Mouse (Mus musculus) embryonic facial prominence, embryonic 11.5 days (tissue): ENCODE data around the gene Abhd17a. TPM values are rescaled to one million over a fixed set of nuclear protein-coding genes. Genes with fewer than 3 reads are reported as not detected.

ENCODE experiments used
- ATAC-seq: fragments of 200-750 bp; cut with Nextera tagmentation; replicated peaks from 2 replicates; pipeline ENCODE4 v1.8.0; 2017; ENCODE audit warnings: low read depth; ENCODE audit not compliant: insufficient number of reproducible peaks, low FRiP score, low TSS enrichment
- DNase-seq: peaks from one replicate; pipeline ENCODE4 v3.0.0-alpha.2; 2015; ENCODE audit warnings: low spot score
- H3K27ac ChIP-seq: fragments of 300-500 bp; sonication (generic); replicated peaks from 2 replicates; pipeline ENCODE4 v1.5.1; 2014; ENCODE audit warnings: mild to moderate bottlenecking, low read depth, low read length, control low read depth
- H3K27me3 ChIP-seq: fragments of 300-500 bp; sonication (generic); 2 replicates; pipeline ENCODE4 v1.6.1; 2014; ENCODE audit warnings: mild to moderate bottlenecking, low read length, moderate library complexity, mixed read lengths; ENCODE audit not compliant: control insufficient read depth, insufficient read depth
- H3K36me3 ChIP-seq: fragments of 300-500 bp; sonication (generic); replicated peaks from 2 replicates; pipeline ENCODE4 v1.6.1; 2014; ENCODE audit warnings: low read depth, mild to moderate bottlenecking, low read length, moderate library complexity, mixed read lengths; ENCODE audit not compliant: control insufficient read depth, insufficient read depth
- H3K4me1 ChIP-seq: fragments of 300-500 bp; sonication (generic); 2 replicates; pipeline ENCODE4 v1.6.1; 2014; ENCODE audit warnings: low read length, mixed read lengths; ENCODE audit not compliant: control insufficient read depth, insufficient read depth
- H3K4me2 ChIP-seq: fragments of 300-500 bp; sonication (generic); 2 replicates; pipeline ENCODE4 v1.6.1; 2014; ENCODE audit warnings: low read depth, mild to moderate bottlenecking, control low read depth, low read length, moderate library complexity
- H3K4me3 ChIP-seq: fragments of 300-500 bp; sonication (generic); 2 replicates; pipeline ENCODE4 v1.5.1; 2014; ENCODE audit warnings: low read depth, low read length, control low read depth
- H3K9ac ChIP-seq: fragments of 300-500 bp; sonication (generic); replicated peaks from 2 replicates; pipeline ENCODE4 v1.6.1; 2014; ENCODE audit warnings: mild to moderate bottlenecking, control low read depth, low read length
- H3K9me3 ChIP-seq: fragments of 300-500 bp; sonication (generic); replicated peaks from 2 replicates; pipeline ENCODE4 v1.6.1; 2016; ENCODE audit warnings: mild to moderate bottlenecking, low read length, inconsistent platforms, mixed read lengths; ENCODE audit not compliant: control insufficient read depth
- WGBS: fragments of 180-500 bp; shearing (Covaris S2); extraction: QIAGEN DNeasy Blood & Tissue Kit; methylation state at CpG from one replicate; pipeline ENCODE4 v1.1.7; 2014; 5-methylcytosine and 5-hydroxymethylcytosine counted together
- polyA plus RNA-seq: library from polyadenylated mRNA; unstranded; fragments of >200 nt; fragmentation: Nextera tagmentation; extraction: Ambion mirVana; gene quantifications from 2 replicates; pipeline ENCODE4 v1.2.1, GENCODE M21; 2014

Gene Abhd17a
- 94.8 and 111 TPM in 2 replicates for polyA plus RNA-seq

DNA sequence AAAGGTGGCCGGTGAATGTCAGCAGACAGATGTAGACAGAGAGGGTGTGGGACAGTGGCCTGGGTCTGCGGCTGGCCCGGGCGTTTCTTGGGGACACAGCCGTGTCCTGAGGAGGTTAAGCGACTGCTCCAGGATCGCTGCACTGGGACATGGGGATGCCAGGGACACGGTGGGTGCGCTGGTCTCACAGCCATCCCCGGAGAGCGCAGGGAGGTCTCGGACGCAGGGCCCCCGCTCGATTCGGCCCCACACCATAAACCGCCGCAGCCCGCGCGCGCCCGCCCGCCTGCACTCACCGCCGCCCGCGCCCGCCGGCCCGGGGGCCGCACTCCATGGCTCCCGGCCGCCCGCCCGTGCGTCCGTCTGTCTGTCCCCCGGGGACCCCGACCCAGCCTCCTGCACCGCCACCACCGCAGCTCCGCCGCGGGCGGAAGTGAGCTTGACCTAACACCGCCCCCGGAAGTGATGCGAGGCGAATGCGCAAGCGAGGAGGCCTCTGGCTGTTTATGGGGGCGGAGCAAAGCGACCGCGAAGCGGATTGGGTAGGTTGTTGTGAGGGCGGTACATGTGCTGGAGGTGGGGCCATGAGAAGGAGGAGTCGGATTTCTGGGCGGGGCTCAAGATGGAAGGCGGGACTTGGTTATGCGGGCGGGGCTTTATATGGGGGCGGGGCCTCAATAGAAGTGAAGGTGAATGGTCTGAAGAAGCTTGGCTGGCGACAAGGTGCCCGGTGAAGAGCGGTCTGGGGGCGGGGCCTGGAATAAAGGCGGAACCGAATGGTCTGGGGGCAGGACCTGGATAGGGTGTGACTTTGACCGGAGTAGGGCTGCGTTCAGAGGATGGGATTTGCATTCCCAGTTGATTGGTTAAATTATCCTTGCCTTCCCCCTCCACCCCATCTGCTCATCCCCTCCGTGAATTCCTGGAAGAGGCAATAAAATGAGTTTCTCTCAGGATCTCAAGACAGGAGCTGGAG, at the start of gene Abhd17a:
Gene Abhd17a, minus strand, starts transcription at position 463 of the 976 bp plus-strand sequence.
- peaks cover 6% of the 10 kb centered on the region for H3K4me1 ChIP-seq
- peak within 1 kb of the TSS; percentile 90 for H3K4me3 ChIP-seq
- no peak within 1 kb of the TSS for H3K27ac ChIP-seq
- ATAC-seq (peak; percentile 91), DNase-seq (peak; percentile 99)
- H3K36me3 ChIP-seq = no peaks in the 10 kb centered on the region
- peak within 1 kb of the TSS; percentile 86 for H3K9ac ChIP-seq
- whole genome bisulfite sequencing = under 1% methylated on average over 61 of the region's 73 CpGs
- peak within 1 kb of the TSS; percentile 93 for H3K4me2 ChIP-seq
- H3K9me3 ChIP-seq = no peaks in the 10 kb centered on the region
- H3K27me3 ChIP-seq = no peaks in the 10 kb centered on the region

DNA sequence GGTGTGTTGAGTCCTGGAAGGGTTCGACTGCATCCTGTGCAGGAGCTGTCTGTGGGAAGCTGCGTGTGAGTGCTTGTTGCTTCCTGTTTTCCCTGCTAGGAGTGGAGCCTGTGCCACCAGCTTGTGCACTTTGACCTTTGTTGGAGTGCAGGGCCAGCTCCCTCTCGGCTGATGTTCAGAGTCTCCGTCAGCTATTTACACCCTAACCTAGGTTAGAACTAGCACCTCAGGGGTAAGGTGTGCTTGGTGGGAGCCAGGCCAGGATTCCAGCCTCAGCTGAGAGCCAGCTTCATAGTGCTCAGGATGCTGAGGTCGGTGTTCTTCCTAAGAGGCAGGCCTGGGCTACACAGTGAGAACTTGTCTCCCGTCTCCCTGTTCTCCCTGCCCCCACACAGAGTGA, 45.2 kb upstream of the Abhd17a start:
- peaks cover 37% of the 10 kb centered on the region for H3K36me3 ChIP-seq
- 83% methylated on average over 6 of the region's 6 CpGs for WGBS
- ATAC-seq = no peak

DNA sequence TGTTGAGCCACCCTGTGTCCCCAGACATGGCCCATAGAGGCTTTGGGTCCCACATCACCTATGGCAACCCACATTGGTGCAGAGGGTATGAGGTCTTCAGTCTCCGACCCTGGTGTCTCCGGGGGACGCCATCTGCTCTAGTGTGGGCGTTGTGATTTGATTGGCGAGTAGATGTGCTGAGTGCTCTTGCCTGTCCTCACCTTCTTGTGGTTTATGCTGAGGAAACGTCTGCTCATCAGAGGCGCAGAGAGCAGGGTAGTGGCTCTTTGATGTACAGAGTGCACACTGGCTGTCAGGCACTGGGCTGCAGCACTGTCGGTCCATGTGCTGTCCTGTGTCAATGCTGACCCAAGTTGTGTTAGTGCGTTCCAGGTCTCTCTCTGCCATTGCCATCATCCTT, 38.8 kb upstream of the Abhd17a start:
- Histone ChIP-seq H3K27me3 (no peaks in the 10 kb centered on the region), H3K4me1 (peaks cover 5% of the 10 kb centered on the region; the same call in 1 of the 2 replicates), H3K9me3 (no peaks in the 10 kb centered on the region), H3K4me2 (no peak overlapping the region), H3K36me3 (peaks cover 2% of the 10 kb centered on the region; the same call in 1 of the 2 replicates), H3K4me3 (no peak overlapping the region), H3K9ac (no peak overlapping the region), H3K27ac (no peak overlapping the region)
- WGBS = 87% methylated on average over 9 of the region's 9 CpGs
- DNase-seq (no peak), ATAC-seq (no peak)

More for the DNA sequence above, 45.2 kb upstream of the Abhd17a start:
- Histone ChIP-seq H3K4me3 (no peak overlapping the region), H3K4me2 (no peak overlapping the region), H3K9me3 (no peaks in the 10 kb centered on the region), H3K4me1 (no peaks in the 10 kb centered on the region), H3K27me3 (no peaks in the 10 kb centered on the region), H3K27ac (no peak overlapping the region), H3K9ac (no peak overlapping the region)
- DNase-seq = no peak

DNA sequence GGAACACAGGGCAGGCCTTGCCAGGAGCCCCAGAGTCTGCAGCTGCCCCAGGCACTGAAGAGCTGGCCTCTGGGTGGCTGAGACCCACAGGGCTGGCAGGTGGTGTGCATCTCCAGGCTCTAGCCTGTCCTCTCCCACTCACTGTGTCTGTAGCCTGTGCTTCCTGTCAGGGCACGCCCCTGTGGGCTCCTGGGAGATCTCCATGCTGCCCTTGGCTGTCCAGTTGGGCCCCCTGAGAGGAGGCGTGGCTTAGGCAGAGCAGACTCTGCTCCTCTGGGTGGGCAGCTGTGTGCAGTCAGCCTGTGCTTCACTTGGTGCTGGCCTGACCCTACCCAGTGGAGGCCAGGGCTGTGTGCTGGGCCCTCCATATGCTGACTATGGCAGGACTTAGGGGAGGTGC, 37.5 kb upstream of the Abhd17a start:
- no peaks in the 10 kb centered on the region for H3K27me3 ChIP-seq
- DNase-seq (no peak), ATAC-seq (0 out of 2 replicates have a peak, but pooled peaks have one; percentile 36)
- peaks cover 2% of the 10 kb centered on the region; the same call in 1 of the 2 replicates for H3K36me3 ChIP-seq
- no peak overlapping the region for H3K4me3 ChIP-seq
- 66% methylated on average over 2 of the region's 2 CpGs for WGBS
- H3K4me2 ChIP-seq = no peak overlapping the region
- peaks cover 7% of the 10 kb centered on the region; the same call in 1 of the 2 replicates for H3K4me1 ChIP-seq
- no peak overlapping the region for H3K27ac ChIP-seq
- H3K9me3 ChIP-seq = no peaks in the 10 kb centered on the region
- 0 out of 2 replicates have a peak overlapping the region, but pooled peaks have one; percentile 1 for H3K9ac ChIP-seq

DNA sequence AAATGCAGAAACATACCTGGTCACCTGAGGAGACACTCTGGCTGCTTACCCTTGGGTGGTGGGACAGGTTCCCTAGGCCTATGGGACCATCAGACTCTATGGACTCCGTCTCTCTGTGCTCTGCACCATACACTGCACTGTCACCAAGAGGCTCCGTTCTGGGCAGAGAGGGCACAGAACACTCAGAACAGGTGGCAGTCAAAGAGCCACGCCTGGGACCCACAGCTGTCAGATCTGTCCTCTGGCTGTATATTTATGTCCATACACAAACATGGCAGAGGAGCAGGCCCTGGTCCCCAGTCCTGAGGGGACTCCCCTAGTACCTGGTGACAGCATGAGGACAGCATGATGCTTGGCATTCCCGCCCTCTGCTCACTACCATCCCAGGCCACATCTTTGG, 35.6 kb upstream of the Abhd17a start:
- Histone ChIP-seq H3K9ac (no peak overlapping the region), H3K27ac (no peak overlapping the region), H3K4me3 (no peak overlapping the region), H3K4me2 (no peak overlapping the region), H3K9me3 (no peaks in the 10 kb centered on the region), H3K36me3 (peaks cover 2% of the 10 kb centered on the region; the same call in 1 of the 2 replicates), H3K4me1 (peaks cover 7% of the 10 kb centered on the region; the same call in 1 of the 2 replicates), H3K27me3 (no peaks in the 10 kb centered on the region)
- DNase-seq (no peak), ATAC-seq (no peak)
- 95% methylated on average over 4 of the region's 4 CpGs for WGBS

DNA sequence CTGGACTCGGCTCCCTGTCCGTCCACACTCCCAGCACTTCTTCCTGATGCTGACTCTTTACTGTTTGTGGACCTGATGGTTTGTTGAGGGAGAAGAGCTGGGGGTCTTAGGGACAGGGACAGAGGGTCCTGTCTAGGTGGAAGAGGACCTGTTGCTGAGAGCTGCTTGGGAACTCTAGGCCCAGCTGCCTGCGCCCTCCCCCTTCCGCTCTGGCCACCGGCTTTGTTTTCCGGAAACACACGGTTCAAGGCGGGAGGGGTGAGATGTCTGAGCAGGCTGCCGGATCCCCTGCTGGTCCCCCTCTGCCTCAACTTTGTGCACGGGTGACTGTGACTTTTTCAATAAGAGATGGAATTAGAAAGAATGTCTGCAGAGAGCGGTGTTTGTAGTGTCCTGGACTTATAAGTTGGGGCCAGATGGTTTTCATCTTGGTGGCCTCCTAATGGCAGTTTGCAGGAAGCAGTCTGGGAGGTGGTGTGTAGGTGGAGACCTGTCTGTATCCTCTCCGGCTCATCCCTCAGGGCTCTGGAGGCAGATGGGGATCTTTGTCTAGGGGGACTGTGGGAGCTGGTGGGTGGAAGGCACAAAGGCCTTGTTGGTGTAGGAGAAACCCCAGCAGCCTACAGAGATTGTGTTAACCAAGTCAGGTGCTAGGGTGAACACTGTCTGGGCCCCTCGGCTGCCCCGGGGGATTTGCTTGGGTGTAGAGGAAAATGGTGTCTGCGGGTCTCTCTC, 33.5 kb upstream of the Abhd17a start:
- peak overlapping the region; percentile 82 for H3K27ac ChIP-seq
- peaks cover 4% of the 10 kb centered on the region; the same call in 1 of the 2 replicates for H3K4me1 ChIP-seq
- peak overlapping the region; percentile 90 for H3K4me3 ChIP-seq
- WGBS = 13% methylated on average over 15 of the region's 15 CpGs
- no peaks in the 10 kb centered on the region for H3K9me3 ChIP-seq
- no peak for ATAC-seq
- H3K27me3 ChIP-seq = no peaks in the 10 kb centered on the region
- peak; percentile 71 for DNase-seq
- peak overlapping the region; percentile 84 for H3K9ac ChIP-seq
- peak overlapping the region; percentile 85 for H3K4me2 ChIP-seq
- no peaks in the 10 kb centered on the region for H3K36me3 ChIP-seq

DNA sequence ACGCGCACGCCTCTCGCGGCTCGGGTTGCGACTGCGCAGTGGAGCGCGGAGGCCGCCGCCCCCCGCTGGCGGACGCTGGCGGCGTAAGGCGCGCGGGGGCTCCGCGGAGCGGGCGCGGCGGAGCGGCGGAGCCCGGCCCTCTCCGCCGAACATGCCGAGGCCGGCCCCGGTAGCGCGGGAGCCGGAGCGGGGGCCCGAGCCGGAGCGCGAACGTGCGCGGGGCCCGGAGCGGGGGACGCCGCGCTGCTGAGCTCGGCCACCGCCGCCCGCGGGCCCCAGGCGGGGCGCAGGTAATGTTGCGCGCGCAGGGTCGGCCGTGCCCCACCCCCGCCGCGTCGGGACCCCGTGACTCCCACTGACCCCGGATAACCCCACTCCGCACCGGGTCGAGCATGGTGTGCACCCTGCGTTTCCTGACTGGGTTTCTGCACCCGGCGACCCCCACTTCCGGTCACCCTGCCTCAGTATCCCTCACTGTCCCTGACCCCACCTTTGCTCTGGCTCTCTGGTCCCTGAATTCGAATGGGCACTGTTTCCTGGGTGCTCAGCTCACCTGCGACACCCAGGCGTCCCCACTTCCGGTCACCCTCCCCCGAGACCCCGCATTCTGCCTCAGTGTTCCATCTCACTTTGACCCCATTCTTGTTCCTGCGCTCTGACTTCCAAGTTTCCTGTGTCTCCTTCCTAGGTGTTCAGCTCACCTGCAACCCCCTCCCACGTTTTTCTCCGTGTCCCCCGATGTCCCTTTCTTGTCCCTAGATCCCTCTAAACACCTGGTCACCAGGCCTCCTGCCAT, 32.7 kb upstream of the Abhd17a start, which contains the start of gene Csnk1g2:
Gene Csnk1g2, plus strand, starts transcription at position 178 of the 796 bp plus-strand sequence.
- Histone ChIP-seq H3K27me3 (no peaks in the 10 kb centered on the region), H3K27ac (peak within 1 kb of the TSS; percentile 82), H3K4me2 (peak within 1 kb of the TSS; percentile 85), H3K4me3 (peak within 1 kb of the TSS; percentile 90), H3K36me3 (no peaks in the 10 kb centered on the region), H3K9ac (peak within 1 kb of the TSS; percentile 84), H3K9me3 (no peaks in the 10 kb centered on the region), H3K4me1 (peaks cover 4% of the 10 kb centered on the region; the same call in 1 of the 2 replicates)
- under 1% methylated on average over 82 of the region's 85 CpGs for WGBS
- ATAC-seq (peak; percentile 12; the same call in 1 of the 2 replicates), DNase-seq (peak; percentile 52)
